Mouse (Mus musculus) kidney, adult 9 months (tissue): ENCODE results near the gene Zfp458.
"Not testable (repeated sequence)": the region's sequence is repeated elsewhere in the genome, so short reads cannot be mapped to it uniquely, and the experiment has no call there.

Experiments
- DNase-seq: peaks from one replicate; pipeline ENCODE4 v3.0.0; 2022

Gene Zfp458

DNA sequence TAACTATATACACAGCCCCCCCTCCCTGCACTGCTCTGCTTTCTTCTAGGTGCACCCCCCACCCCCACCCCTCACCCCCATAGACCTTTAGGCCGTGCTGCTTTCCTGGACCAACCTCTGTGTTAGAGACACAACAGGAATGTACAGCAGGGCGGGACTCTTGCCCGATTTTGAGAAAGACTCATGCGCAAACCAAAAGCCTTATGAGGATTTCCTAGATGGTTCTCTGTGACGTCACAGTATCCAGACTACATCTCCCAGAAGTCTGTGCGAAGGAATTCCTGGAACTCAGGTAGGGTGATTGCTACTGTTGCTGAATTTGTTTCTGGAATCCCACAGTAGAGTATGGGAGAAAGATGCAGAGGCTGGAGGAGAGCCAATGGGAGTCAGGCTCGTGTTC is at the start of gene Zfp458:
TSS of gene Zfp458 (minus strand) at position 153 of the 400 bp plus-strand sequence.
- DNase-seq = peak; percentile 17

DNA sequence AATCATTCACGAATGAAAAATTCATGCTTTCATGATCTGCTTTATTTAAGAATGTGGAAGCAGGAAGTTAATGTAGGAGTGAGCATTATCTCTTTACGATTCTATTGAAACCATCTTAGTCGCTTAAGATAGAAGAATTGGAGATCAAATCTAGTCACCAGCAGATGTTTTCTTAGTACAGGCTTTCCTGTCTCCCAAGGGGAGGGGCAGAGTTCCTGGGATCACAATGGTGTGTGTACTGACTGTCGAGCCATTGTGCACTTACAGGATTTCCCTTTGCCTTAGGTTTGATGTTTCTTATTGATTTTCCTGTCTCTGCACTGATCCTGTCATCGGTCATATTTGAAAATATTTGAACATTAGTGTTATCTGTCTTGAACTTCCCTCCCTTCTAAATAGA is 28.5 kb upstream of the Zfp458 start:
- DNase-seq = no peak

DNA sequence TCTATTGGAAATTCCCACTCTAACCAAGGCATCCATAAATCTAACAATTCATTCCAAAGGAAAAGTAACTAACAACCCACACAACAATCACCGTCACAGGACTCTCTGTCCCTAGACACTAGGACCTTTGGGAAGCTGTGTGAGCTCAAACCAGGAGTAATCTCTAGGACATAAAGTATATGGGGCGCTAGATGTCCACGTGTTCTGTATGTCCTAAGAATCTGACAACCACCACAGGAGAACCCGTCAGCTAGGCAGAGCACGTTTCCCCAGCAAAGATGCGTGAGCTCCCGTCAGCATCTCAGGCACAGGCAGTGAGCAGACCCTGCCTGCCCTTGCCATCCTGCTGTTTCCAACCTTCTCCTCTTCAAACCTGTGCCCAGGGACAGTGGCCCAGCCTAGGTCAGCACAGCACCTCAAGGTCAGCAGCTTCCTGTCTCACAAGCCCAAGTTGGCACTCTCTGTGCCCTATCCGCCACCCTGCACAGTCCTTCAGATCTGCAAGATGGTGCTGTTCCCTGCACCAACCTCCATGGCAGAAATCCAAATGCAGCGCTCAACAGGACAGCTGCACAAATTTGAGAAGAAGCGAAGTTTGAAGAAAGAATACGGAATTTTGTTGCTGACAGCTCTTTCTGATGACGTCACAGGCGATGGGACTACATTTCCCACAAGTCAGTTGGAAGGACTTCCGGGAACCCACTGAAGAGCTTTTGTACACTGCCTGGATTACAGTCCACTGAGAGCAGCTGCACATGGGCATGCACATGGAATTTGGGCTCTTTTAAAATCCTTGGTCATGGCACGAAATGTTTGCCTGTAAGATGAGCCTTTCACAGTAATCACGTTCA is 27.8 kb upstream of the Zfp458 start, which contains the start of gene Zfp457:
TSS of gene Zfp457 (minus strand) at position 664 of the 851 bp plus-strand sequence.
- DNase-seq = peak; percentile 95

DNA sequence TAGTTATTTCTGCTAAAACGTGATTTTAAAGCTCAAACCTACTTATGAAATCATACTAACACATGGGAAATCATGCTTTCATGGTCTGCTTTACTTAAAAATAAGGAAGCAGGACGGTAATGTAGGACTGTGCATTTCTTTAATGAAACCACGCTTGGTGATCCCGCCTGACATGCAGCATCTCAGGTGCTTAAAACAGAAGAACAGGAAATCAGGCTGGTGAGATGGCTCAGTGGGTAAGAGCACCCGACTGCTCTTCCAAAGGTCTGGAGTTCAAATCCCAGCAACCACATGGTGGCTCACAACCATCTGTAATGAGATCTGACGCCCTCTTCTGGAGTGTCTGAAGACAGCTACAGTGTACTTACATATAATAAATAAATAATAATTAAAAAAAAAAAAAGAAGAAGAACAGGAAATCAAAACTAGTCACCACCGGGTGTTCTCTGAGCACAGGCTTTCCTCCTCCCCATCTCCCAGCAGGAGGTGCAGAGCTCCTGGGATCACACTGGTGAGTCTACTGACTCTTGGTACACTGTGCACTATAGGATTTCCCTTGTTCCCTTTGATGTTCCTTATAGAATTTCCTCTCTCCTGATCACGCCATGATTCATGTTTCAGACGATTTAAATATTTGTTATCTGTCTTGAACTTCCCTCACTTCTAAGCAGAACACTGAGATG is 8.7 kb downstream of the Zfp458 start:
- DNase-seq = not testable (repeated sequence)

DNA sequence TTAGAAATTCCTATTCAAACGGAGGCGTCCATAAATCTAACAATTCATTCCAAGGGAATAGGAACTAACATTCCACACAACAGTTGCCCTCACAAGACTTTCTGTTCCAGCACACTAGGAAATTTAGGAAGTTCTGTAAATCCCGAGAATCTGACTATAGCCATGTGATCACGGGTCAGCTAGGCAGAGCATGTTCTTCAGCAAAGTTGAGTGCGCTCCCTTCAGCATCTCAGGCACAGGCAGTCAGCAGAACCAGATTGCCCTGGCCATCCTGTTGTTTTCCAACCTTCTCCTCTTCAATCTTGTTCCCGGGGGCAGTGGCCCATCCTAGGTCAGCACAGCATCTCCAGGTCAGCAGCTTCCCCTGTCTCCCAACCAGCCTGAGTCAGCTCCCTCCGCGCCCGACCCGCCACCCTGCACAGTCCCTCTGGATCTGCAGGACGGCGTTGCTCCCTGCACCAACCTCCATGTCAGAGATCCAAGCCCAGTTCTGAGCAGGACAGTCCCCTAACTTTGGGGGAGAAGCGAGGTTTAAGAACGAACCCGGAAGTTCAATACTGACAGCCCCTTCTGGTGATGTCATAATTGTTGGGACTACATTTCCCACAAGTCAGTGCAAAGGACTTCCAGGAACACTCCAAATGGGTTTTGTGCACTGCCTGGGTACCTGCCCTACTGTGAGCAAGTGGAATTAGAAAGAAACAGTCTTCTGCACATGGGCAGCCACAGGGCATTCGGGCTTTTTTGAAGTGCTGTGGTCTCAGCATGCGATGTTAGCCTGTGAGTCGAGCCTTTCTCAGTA is 9.5 kb downstream of the Zfp458 start:
- peak; percentile 88 for DNase-seq

DNA sequence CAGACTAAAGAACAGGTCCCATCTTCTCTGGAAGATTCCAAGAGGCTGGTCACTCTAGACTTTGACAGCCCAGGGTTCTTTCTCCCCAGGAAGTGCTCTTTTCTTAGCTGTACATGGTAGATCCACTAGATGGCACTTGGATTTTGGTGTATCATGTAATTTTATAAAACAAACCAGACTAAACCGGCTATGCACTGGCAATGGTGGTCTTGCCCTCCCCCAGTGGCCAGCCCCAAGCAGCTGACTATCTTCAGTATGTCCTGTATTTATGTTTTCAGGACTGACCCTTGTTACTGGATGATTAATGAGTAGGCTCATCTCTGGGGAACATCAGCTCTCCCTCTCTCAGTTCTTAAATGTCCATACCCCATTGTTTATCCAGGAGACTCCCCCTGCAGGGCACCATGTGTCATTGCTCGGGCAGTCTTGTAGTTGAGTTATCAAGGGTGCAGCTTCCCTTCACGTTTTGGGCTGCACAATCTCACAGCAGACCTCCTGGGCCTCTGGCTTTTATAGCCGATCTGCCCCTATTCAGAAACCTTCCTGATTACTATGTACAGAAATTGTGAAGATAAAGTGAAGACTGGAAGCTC is 64.2 kb downstream of the Zfp458 start:
- DNase-seq = peak; percentile 19
